Mouse (Mus musculus) CH12.LX (cell line): ENCODE results near the gene Gfy. TPM values are rescaled to one million over a fixed set of nuclear protein-coding genes. Genes with fewer than 3 reads are reported as not detected.

Experiments used
- DNase-seq: peaks from one replicate; pipeline ENCODE4 v3.0.0-alpha.2; 2013; ENCODE audit errors: extremely low read depth
- H3K27ac ChIP-seq: 2 replicates; pipeline ENCODE4 v1.5.1; 2012; ENCODE audit warnings: low read depth, mild to moderate bottlenecking, control low read depth, moderate library complexity; ENCODE audit not compliant: insufficient read depth
- H3K27me3 ChIP-seq: replicated peaks from 2 replicates; pipeline ENCODE3; 2012; ENCODE audit warnings: inconsistent platforms
- H3K36me3 ChIP-seq, 2 experiments: replicated peaks in 1 of 2; 2 replicates each; pipeline versions ENCODE3 to v1.6.1; 2012; ENCODE audit warnings: inconsistent platforms in 1 of 2, low read length in 1 of 2, mild to moderate bottlenecking in 1 of 2, mixed read lengths in 1 of 2, moderate library complexity in 1 of 2; ENCODE audit not compliant: control insufficient read depth in 1 of 2, insufficient read depth in 1 of 2
- H3K4me1 ChIP-seq, 2 experiments: 2 replicates each; pipeline ENCODE4 v1.6.1; 2012; ENCODE audit warnings: inconsistent platforms in 1 of 2, moderate library complexity in 1 of 2; ENCODE audit not compliant: insufficient read depth in 2 of 2, control insufficient read depth in 1 of 2
- H3K4me2 ChIP-seq: 2 replicates; pipeline ENCODE4 v1.6.1; 2012; ENCODE audit warnings: low read depth, mild to moderate bottlenecking, control low read depth; ENCODE audit not compliant: poor library complexity, insufficient read depth, severe bottlenecking
- H3K4me3 ChIP-seq, 3 experiments: fragments of 150-350 bp in 1 of 3; sonication (generic) in 1 of 3; replicated peaks in 1 of 3; 2 replicates each; pipeline versions ENCODE3 to v1.5.1; 2011 to 2012; ENCODE audit warnings: low read depth in 2 of 3, low read length in 2 of 3, mild to moderate bottlenecking in 2 of 3, moderate library complexity in 2 of 3, control low read depth in 1 of 3, improper control_type of control experiment in 1 of 3, inconsistent platforms in 1 of 3, mixed read lengths in 1 of 3; ENCODE audit not compliant: poor library complexity in 1 of 3
- H3K79me2 ChIP-seq: replicated peaks from 2 replicates; pipeline ENCODE4 v1.6.1; 2012; ENCODE audit warnings: mild to moderate bottlenecking, moderate library complexity; ENCODE audit not compliant: control insufficient read depth, poor library complexity, insufficient read depth, severe bottlenecking; ENCODE audit errors: extremely low read depth
- H3K9ac ChIP-seq: 2 replicates; pipeline ENCODE4 v1.6.1; 2012; ENCODE audit warnings: low read depth, mild to moderate bottlenecking, control low read depth, moderate library complexity; ENCODE audit not compliant: insufficient read depth
- H3K9me3 ChIP-seq: replicated peaks from 2 replicates; pipeline ENCODE3; 2012; ENCODE audit warnings: low read length, inconsistent platforms, mixed read lengths
- BHLHE40 ChIP-seq: IDR thresholded peaks from 2 replicates; pipeline ENCODE4 v1.6.1; 2011; ENCODE audit warnings: mild to moderate bottlenecking, low read depth, low read length, improper control_type of control experiment
- CTCF ChIP-seq, 2 experiments: IDR thresholded peaks in 1 of 2; conservative IDR thresholded peaks in 1 of 2; 2 replicates each; pipeline ENCODE4 v1.5.1; 2011 to 2012; ENCODE audit warnings: low read depth in 2 of 2, low read length in 2 of 2, improper control_type of control experiment in 1 of 2, inconsistent platforms in 1 of 2, mild to moderate bottlenecking in 1 of 2, moderate library complexity in 1 of 2
- HCFC1 ChIP-seq: IDR thresholded peaks from 2 replicates; pipeline ENCODE4 v1.6.1; 2012; ENCODE audit warnings: low read depth, mild to moderate bottlenecking, inconsistent platforms, low read length, improper control_type of control experiment
- MEF2A ChIP-seq: IDR thresholded peaks from 2 replicates; pipeline ENCODE4 v1.6.1; 2014; ENCODE audit warnings: low read depth, mild to moderate bottlenecking, inconsistent platforms, low read length, improper control_type of control experiment, borderline replicate concordance
- NELFE ChIP-seq: IDR thresholded peaks from 2 replicates; pipeline ENCODE4 v1.6.1; 2011; ENCODE audit warnings: low read depth, low read length, improper control_type of control experiment
- SMC3 ChIP-seq: IDR thresholded peaks from 2 replicates; pipeline ENCODE4 v1.6.1; 2011; ENCODE audit warnings: low read depth, low read length, improper control_type of control experiment
- USF2 ChIP-seq: conservative IDR thresholded peaks from 2 replicates; pipeline ENCODE4 v1.6.1; 2011; ENCODE audit warnings: low read depth, low read length, improper control_type of control experiment
- ZC3H11A ChIP-seq: IDR thresholded peaks from 2 replicates; pipeline ENCODE4 v1.6.1; 2012; ENCODE audit warnings: low read depth, mild to moderate bottlenecking, inconsistent platforms, low read length, improper control_type of control experiment
- ZNF384 ChIP-seq: IDR thresholded peaks from 2 replicates; pipeline ENCODE4 v1.6.1; 2012; ENCODE audit warnings: low read depth, low read length, improper control_type of control experiment, inconsistent platforms
- dilution Hi-C: fragments of 300-500 bp; cut with MboI; formaldehyde crosslinking; loops from 2 replicates; pipeline ENCODE4 v1.14.3; 2020; ENCODE audit warnings: low sequenced_read_pairs; ENCODE audit not compliant: extremely low pct_unique_long_range_greater_than_20kb, extremely low pct_ligation_motif_present
- in situ Hi-C: fragments of 300-500 bp; cut with MboI; formaldehyde crosslinking; loops from 3 replicates; pipeline ENCODE4 v1.14.3; 2019; ENCODE audit warnings: low sequenced_read_pairs, low pct_ligation_motif_present, low pct_unique_long_range_greater_than_20kb, mixed read lengths
- polyA plus RNA-seq: library from polyadenylated mRNA; unstranded; fragments of >175 nt; gene quantifications from 2 replicates; pipeline ENCODE4 v1.2.1, GENCODE M21; 2012; ENCODE audit warnings: low read depth; ENCODE audit not compliant: insufficient read length
- total RNA-seq, 2 experiments: library from RNA; depleted of rRNA; stranded (reverse); fragments of 300-350 nt in 1 of 2; fragments of >200 nt in 1 of 2; gene quantifications; 2 replicates each; pipeline ENCODE4 v1.2.3; 2012 to 2014

The Gfy gene
- total and polyA plus RNA-seq, 3 experiments, result not detected

GRCm38 (mm10) chr7:45195341-45196175 lies 16.2 kb upstream of the Gfy start:
- dilution Hi-C loops, result no loop called here
- Histone ChIP-seq H3K79me2 (no peaks in the 10 kb centered on the region), H3K36me3 (no peaks in the 10 kb centered on the region), H3K9ac (no peak overlapping the region), H3K9me3 (no peaks in the 10 kb centered on the region), H3K4me1 (peaks cover 0 to 22% of the 10 kb centered on the region in 2 experiments; a peak in 2 of 4 replicates), H3K4me2 (no peak overlapping the region), H3K4me3 (no peak overlapping the region), H3K27ac (no peak overlapping the region), H3K27me3 (peaks cover 71% of the 10 kb centered on the region)
- in situ Hi-C loops, result no loop called here
- 0 out of 2 replicates have a peak, but pooled peaks have one; percentile 28 for TF ChIP-seq MEF2A
- no peak for TF ChIP-seq HCFC1
- no peak for DNase-seq

- Histone ChIP-seq H3K4me3 (no peak overlapping the region), H3K27ac (no peak overlapping the region), H3K27me3 (peaks cover 77% of the 10 kb centered on the region), H3K79me2 (no peaks in the 10 kb centered on the region), H3K4me1 (peaks cover 0 to 22% of the 10 kb centered on the region in 2 experiments; a peak in 3 of 4 replicates), H3K4me2 (no peak overlapping the region), H3K36me3 (no peaks in the 10 kb centered on the region), H3K9ac (no peak overlapping the region), H3K9me3 (no peaks in the 10 kb centered on the region)
- dilution Hi-C loops (no loop called here), in situ Hi-C loops (no loop called here)
- TF ChIP-seq ZC3H11A (no peak), USF2 (no peak), BHLHE40 (no peak), ZNF384 (no peak), NELFE (no peak)
- DNase-seq, result no peak
Measured at GRCm38 (mm10) chr7:45193871-45194785, 14.8 kb upstream of the Gfy start.

GRCm38 (mm10) chr7:45193406-45193805 lies 14.0 kb upstream of the Gfy start:
- in situ Hi-C loops, result no loop called here
- peaks cover 79% of the 10 kb centered on the region for H3K27me3 ChIP-seq
- H3K4me2 ChIP-seq, result no peak overlapping the region
- H3K9ac ChIP-seq, result no peak overlapping the region
- no peaks in the 10 kb centered on the region for H3K36me3 ChIP-seq
- H3K79me2 ChIP-seq, result no peaks in the 10 kb centered on the region
- no peak overlapping the region for H3K27ac ChIP-seq
- H3K4me3 ChIP-seq, result no peak overlapping the region
- dilution Hi-C loops, result no loop called here
- 0 out of 2 replicates have a peak, but pooled peaks have one; percentile 9 for TF ChIP-seq SMC3
- TF ChIP-seq ZNF384, result no peak
- peak in 1 of 2 experiments; percentile 24; a peak in 1 of 4 replicates for TF ChIP-seq CTCF (conservative IDR thresholded peaks at IDR 0.05 in 1 of 2, IDR thresholded peaks at IDR 0.05 in 1 of 2; ENCODE audit: low read depth in 2 of 2, low read length in 2 of 2)
- TF ChIP-seq, all 38 proteins: peak for 2
- no peak for DNase-seq
- H3K4me1 ChIP-seq, result peaks cover 0 to 22% of the 10 kb centered on the region in 2 experiments; a peak in 3 of 4 replicates
- H3K9me3 ChIP-seq, result no peaks in the 10 kb centered on the region
